Mouse (Mus musculus): ENCODE measurements at regions not wholly inside any gene's neighbourhood (a gene's known extent, or its start where the extent isn't known, plus 50 kb on each side); places are given as distances from the start of the nearest gene placed in this dataset.

DNA sequence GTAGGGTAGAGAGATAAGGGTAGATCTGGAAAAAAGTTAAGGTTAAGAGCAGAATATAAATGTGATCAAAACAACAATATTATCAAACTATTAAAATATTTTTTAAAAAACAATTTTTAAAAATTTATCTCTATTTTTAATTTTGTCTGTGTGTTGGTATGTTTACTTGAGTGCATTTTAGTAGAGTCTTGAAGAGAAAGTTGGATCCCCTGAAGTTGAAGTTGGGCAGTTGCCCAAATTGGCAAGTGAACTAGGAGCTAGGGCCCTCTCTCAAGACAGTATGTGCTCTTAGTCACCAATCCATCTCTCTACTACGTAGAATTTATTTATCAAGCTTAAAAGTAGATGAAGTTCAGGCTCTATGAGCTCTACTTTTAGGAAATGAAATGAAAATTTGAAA is 59.9 kb downstream of the Adamts1 start:
- DNase-seq = no peak

GRCm38 (mm10) chr16:85738606-85739195 is 64.2 kb downstream of the Adamts1 start:
- no peak for DNase-seq

GRCm38 (mm10) chr16:85728026-85728425 is 74.9 kb downstream of the Adamts1 start:
- no peak for DNase-seq

GRCm38 (mm10) chr16:85721968-85722367 is 80.9 kb downstream of the Adamts1 start:
- peak; percentile 51 for DNase-seq

GRCm38 (mm10) chr16:85712291-85712690 is 90.6 kb downstream of the Adamts1 start:
- DNase-seq = no peak

DNA sequence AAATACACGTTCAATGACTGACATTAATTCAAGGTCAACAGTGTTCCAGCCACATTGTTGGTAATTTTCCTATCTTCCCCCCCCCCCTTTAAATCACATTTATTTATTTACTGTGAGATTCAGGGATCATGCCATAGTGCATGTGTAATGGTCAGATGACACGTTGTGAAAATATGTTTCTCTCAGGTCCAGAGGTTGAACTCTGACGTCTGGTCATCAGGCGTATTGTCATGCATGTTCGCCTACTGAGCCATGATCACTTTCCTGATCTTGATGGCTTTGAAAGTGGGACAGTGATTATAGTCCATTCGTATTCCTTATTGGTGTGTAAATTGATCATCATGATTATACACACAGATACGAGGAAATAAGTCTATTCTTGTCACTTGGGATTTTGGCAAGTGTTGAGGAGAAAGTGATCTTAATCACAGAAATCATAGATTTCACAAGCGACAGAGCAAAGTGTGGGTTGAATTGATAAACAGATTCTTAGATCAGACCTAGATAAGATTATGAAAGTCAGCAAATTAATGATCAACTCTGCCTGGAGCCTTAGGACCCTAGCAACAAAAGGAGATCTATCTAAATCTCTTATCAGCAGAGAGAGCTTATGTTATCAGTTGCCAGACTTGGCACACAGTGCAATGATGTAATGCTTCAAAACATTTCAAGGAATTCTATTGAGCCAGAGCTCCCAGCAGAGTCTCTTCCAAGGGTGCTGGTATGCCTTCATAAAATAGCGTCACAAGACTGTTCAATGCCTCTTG is 98.5 kb downstream of the Adamts1 start:
- DNase-seq = no peak

GRCm38 (mm10) chr16:85702889-85703480 is 99.9 kb downstream of the Adamts1 start:
- DNase-seq = no peak

GRCm38 (mm10) chr16:85699329-85699728 is 103.6 kb downstream of the Adamts1 start:
- DNase-seq = no peak

DNA sequence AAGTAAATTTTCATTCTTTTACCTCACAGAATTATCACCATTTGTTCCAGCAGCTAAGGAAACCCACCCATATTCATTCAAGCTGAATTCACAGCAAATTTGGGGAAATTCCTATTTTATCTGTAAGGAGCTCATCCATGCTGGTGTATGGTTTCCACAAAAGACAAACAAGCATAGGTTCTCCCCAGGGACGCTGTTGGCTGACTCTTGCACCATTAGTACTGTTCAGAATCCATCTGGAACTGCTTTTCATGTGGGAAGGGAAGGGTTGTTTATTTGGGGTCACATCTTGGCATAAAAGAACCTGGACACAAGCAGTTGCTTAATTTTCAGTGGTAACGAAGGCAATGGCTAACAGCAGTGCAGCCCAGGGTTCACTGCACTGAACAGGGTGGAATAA is 120.2 kb downstream of the Adamts1 start:
- no peak for DNase-seq

DNA sequence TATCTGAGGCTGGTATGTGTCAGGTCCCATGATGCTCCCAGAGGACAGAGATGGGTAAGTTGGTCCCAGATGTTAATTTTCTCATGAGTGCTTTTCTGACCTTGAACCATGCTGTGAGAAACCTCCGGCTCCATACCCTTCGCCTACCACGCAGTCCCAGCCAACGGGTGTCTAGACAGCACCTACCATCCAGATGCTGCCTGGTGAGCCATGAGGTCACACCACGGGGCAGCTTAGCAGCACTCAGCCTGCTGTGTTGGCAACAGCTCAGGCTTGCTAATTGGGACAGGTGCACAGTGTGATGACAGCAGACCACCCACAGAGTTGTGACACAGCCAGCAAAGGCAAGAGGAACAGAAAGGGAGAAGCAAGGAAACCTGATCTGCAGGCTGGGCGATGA is 122.6 kb downstream of the Adamts1 start:
- DNase-seq = no peak

- DNase-seq = no peak
Observed at GRCm38 (mm10) chr16:85678781-85679180, 124.1 kb downstream of the Adamts1 start.

DNA sequence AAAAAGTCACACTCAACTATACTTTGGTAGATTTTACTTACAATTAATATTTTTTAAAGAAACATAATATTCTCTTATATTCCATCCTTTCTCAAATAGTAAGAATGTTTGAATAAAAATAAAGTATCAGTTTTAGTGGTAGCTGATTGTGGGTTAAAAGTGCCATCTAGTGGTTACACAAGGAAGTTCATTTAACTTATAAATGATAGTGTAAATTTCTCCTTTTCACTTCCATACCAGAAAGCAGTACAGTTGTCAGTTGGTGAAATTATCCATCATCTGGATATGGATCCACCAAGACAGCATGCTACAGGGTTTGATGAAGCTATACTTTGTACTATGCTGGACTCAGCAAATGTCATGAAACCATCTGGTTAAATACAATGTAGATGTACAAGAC is 124.7 kb downstream of the Adamts1 start:
- DNase-seq = no peak

DNA sequence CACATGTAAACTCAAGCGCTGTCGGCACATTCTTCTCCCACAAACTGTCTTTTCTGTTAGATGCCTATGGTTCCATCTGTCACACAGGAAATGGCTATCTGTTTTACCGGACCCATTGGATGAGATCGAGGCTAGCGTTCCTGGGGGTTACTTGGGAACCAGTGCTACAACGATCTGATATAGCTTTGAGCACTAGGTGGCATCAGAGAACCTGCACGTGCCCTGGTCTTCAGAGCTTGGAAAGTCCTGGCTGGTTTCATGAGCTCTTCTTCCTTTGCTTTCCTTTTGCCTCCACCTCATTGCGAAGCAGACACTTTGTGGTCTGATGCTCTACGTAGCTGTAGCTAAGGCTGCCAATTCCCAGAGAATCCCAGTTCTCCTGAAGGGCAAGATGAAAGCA is 123.8 kb upstream of the Cyyr1 start:
- DNase-seq = peak; percentile 55

GRCm38 (mm10) chr16:85668767-85669166 is 115.6 kb upstream of the Cyyr1 start:
- no peak for DNase-seq

DNA sequence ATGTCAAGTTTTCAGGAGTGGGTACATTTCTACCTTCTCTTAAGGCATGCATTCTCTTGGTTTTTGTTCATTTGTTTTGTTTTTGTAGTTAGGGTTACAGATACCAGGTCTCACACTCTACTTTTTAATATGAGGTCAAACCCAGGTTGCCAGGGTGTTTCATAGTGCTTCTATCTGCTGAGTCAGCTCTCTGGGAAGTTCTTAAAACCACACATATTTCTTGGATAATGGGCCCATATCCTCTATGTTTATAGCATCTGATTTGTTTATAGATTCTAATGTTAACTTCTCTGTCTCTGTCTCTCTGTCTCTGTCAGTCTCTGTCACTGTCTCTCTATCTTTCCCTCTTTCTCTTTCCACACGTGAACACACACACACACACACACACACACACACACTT is 114.6 kb upstream of the Cyyr1 start:
- DNase-seq = no peak

DNA sequence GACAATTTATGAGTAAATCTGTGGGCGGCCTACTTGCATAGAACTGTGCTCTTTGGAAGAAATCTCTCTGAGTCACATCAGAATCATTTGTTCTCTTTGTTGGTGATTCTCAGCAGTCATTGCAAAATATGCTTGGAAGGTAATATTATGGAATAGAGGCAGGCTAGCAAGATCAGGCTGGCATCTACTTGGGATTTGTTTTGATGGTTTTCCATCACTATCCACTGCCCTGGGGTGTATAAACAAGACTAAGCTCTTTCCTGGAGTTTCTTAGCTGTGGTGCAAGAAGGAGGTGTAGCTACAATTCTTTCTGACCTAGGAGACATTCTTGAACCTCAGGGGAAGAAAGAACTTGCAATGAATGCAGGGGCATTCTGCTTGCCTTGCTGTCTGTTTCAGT is 96.3 kb upstream of the Cyyr1 start:
- DNase-seq = no peak

GRCm38 (mm10) chr16:85640992-85641391 is 87.8 kb upstream of the Cyyr1 start:
- no peak for DNase-seq

DNA sequence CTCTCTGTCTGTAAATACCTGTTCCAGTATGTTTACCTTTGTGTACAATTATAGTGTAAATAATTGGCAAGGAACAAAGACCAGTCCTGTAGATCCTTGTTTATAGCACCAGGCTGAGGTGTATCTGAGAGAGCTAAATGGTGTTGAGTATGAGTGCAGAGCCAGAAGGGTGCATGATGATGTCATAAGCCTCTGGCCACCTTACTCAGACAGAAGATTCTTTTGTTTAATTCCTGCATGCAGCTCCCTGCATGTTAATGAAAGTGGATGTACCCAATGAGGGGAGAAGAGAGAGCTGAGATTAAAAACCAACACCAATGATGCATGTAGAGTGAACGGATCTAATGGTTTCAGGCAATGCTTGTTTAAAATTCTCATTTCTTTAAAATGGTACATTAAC is 83.9 kb upstream of the Cyyr1 start:
- DNase-seq = no peak

DNA sequence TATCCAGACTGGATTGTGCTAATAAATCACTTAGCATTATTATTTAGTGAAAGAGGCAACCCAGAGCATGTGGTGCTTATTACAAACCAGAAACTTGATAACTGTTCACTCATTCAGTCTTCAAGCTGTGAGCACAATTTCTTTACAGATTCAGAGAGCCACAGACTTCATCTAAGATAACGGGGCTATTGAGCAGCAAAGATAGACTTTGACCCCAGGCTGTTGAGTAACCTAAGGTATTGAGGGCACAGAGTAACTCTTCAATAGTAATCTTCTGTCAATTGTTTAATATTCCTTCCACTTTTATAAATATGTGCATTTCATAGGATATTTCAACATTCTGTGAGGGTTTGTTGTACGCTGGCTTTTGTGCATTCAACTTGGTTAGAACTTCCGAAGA is 76.5 kb upstream of the Cyyr1 start:
- no peak for DNase-seq

GRCm38 (mm10) chr16:85624505-85624904 is 71.3 kb upstream of the Cyyr1 start:
- DNase-seq = no peak

DNA sequence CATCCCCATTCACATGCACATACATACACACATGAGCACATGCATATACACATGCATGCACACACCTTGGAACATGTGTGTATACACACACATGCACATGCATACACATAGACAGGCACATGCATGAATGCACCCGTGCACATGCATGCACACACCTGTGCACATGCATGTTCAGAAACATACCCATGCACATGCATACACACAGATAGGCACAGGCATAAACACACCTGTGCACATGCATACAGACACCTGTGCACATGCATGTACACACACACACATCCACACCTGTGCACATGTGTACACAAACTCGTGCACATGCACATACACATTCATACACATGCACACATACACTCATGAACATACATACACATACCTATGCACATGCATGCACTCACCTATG is 50.9 kb upstream of the Cyyr1 start:
- DNase-seq = no peak
